Mouse (Mus musculus) erythroblast, embryonic 14.5 days (primary cell): ENCODE results near the gene Pom121l2.

Experiments
- GATA1 ChIP-seq: IDR thresholded peaks from 2 replicates; pipeline ENCODE4 v1.6.1; 2012; ENCODE audit warnings: low read length, inconsistent platforms, mixed read lengths
- TAL1 ChIP-seq: IDR thresholded peaks from 3 replicates; pipeline ENCODE4 v1.6.1; 2012; ENCODE audit warnings: low read length, inconsistent platforms, mixed read lengths

DNA sequence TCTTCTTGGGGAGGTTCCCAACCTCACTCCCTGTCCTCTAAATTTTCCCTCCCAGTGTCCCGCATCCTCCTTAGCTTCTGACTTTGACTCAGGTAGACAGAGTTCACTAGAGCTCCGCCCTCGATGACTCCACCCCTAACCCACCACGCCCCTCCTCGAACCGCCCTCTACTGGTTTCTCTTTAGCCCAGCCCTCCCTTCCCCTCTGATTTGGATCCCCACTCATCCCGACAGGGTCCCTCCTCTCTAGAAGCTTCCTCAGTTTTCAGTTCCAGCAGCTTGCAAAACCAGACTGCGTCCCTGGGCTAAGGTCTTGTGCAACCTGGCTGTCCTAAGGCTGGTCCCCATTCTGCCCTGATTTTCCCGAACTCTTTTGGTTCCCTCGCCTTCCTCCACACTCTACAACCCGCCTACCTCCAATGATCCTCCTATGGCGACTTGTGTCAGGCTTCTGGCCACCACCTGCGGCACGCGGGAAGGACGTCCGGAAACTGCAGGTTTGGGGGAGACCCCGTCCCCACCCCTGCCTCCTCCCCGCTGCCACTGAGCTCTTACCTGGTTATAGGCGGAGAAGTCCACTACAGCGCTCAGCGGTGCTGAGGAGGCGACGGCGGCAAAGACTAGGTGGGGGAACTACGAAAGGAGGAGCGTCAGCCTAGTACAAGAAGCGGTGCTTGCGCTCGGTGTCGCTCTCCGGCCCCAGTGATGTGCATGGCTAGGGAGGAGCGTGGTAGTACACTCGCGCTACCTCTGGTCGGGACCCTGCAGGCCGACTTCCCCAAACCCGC lies 25.5 kb downstream of the Pom121l2 start:
- no peak for TF ChIP-seq GATA1
- no peak for TF ChIP-seq TAL1
